Mouse (Mus musculus) intestine, postnatal 0 days (tissue): ENCODE data around the gene Inha. TPM values are rescaled to one million over a fixed set of nuclear protein-coding genes. Genes with fewer than 3 reads are reported as not detected.
A peak's percentile ranks its signal among the peaks of the same experiment; 100 is the strongest.

Experiments
- ATAC-seq: fragments of 200-750 bp; cut with Nextera tagmentation; 2 replicates; pipeline ENCODE4 v1.8.0; 2017; ENCODE audit warnings: mild to moderate bottlenecking, moderate TSS enrichment, moderate library complexity
- H3K27ac ChIP-seq: fragments of 300-500 bp; sonication (generic); 2 replicates; pipeline ENCODE4 v1.5.1; 2014; ENCODE audit warnings: mild to moderate bottlenecking, low read depth, low read length, moderate library complexity
- H3K27me3 ChIP-seq: fragments of 300-500 bp; sonication (generic); replicated peaks from 2 replicates; pipeline ENCODE4 v1.6.1; 2014; ENCODE audit warnings: low read length, mixed read lengths; ENCODE audit not compliant: control insufficient read depth, insufficient read depth
- H3K36me3 ChIP-seq: fragments of 300-500 bp; sonication (generic); 2 replicates; pipeline ENCODE4 v1.6.1; 2014; ENCODE audit warnings: mild to moderate bottlenecking, moderate library complexity; ENCODE audit not compliant: control insufficient read depth, insufficient read depth
- H3K4me1 ChIP-seq: fragments of 300-500 bp; sonication (generic); replicated peaks from 2 replicates; pipeline ENCODE4 v1.6.1; 2014; ENCODE audit warnings: antibody characterized with exemption, low read length, mixed read lengths; ENCODE audit not compliant: control insufficient read depth, insufficient read depth
- H3K4me2 ChIP-seq: fragments of 300-500 bp; sonication (generic); replicated peaks from 2 replicates; pipeline ENCODE4 v1.6.1; 2014; ENCODE audit warnings: low read depth, mild to moderate bottlenecking, moderate library complexity
- H3K4me3 ChIP-seq: fragments of 300-500 bp; sonication (generic); 2 replicates; pipeline ENCODE4 v1.5.1; 2014; ENCODE audit warnings: low read depth, low read length
- H3K9ac ChIP-seq: fragments of 300-500 bp; sonication (generic); 2 replicates; pipeline ENCODE4 v1.6.1; 2014; ENCODE audit warnings: mild to moderate bottlenecking, low read depth, low read length
- H3K9me3 ChIP-seq: fragments of 300-500 bp; sonication (generic); 2 replicates; pipeline ENCODE4 v1.6.1; 2016; ENCODE audit warnings: mixed run types; ENCODE audit not compliant: control insufficient read depth
- CTCF ChIP-seq: sonication (generic); IDR thresholded peaks from 2 replicates; pipeline ENCODE4 v1.5.1; 2016; ENCODE audit warnings: low read depth, mild to moderate bottlenecking, control low read depth, antibody characterized with exemption, moderate library complexity
- WGBS: fragments of 180-500 bp; shearing (Covaris S2); extraction: QIAGEN DNeasy Blood & Tissue Kit; methylation state at CpG from one replicate; pipeline ENCODE4 v1.1.7; 2014; 5-methylcytosine and 5-hydroxymethylcytosine counted together
- polyA plus RNA-seq: library from polyadenylated mRNA; unstranded; fragments of >200 nt; fragmentation: Nextera tagmentation; extraction: Ambion mirVana; gene quantifications from 2 replicates; pipeline ENCODE4 v1.2.1, GENCODE M21; 2015

Gene Inha
- polyA plus RNA-seq, 1 experiment from 2014 or later: 3.2 TPM

- no peaks in the 10 kb centered on the region for H3K27me3 ChIP-seq
- H3K4me3 ChIP-seq: no peak overlapping the region
- no peak overlapping the region for H3K9ac ChIP-seq
- TF ChIP-seq CTCF: no peak
- no peak overlapping the region for H3K27ac ChIP-seq
- WGBS: 85% methylated on average over 6 of the region's 6 CpGs
- peaks cover 2% of the 10 kb centered on the region; the same call in 1 of the 2 replicates for H3K4me1 ChIP-seq
- H3K4me2 ChIP-seq: no peak overlapping the region
- no peaks in the 10 kb centered on the region for H3K36me3 ChIP-seq
- H3K9me3 ChIP-seq: no peaks in the 10 kb centered on the region
- ATAC-seq: no peak
Measured at GRCm38 (mm10) chr1:75544351-75544750, 37.5 kb downstream of the Inha start.

DNA sequence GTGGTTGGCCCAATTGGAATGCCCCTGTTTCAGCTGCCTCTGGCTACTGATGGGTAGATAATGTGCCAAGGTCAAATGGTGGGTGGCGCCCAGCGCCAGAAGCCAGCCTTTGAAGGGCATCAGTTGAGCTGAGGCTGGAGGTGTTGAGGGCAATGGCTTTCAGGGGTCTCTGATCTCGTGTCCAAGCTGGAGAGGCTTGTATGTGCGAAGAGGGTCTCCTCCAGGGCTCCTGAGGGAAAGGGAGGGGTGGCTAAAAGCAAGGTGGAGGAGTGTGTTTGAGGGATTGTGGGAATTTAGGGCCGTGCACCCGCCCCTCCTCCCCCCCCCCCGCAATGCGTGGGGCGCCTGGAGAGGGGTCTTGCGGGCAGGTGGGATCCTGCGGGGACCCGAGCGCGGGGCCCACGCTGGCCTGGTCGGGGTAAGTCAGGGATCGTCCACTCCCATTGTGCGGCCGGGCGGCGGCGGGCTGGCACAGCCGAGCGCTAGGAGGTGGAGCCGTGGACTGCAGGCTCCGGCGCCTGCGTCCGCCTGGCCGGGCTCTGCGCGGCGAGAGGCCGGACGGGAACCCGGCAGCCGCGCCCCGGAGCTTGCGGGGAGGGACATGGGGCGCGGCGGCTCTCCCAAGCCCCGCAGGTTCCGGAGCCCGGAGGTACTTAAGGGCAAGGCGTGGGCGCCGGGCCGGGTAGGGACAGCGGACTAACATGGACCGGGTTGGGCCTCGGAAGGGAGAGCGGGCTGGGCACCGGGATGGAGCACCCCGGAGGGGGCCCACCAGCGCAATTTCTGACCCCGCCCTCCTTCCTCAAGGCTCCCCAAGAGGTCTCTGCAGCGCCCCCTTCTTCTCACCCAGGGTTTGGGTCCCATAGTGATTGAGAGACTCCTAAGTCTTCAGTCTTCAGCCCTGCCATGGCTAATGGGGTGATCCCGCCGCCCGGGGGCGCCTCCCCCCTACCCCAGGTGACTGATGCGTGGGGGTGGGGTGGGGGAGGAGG lies 39.4 kb downstream of the Inha start, which contains the start of gene Slc4a3:
TSS of gene Slc4a3 (plus strand) at position 302 of the 992 bp plus-strand sequence.
- peak; percentile 67 for ATAC-seq
- peak within 1 kb of the TSS; percentile 93 for H3K4me2 ChIP-seq
- H3K9ac ChIP-seq: peak within 1 kb of the TSS; percentile 60
- 0 out of 2 replicates have a peak, but pooled peaks cover 2% of the 10 kb centered on the region for H3K4me1 ChIP-seq
- no peaks in the 10 kb centered on the region for H3K27me3 ChIP-seq
- TF ChIP-seq CTCF: peak; percentile 42; the same call in 1 of the 2 replicates
- 1% methylated on average over 43 of the region's 64 CpGs for WGBS
- H3K36me3 ChIP-seq: 0 out of 2 replicates have a peak, but pooled peaks cover 5% of the 10 kb centered on the region
- H3K27ac ChIP-seq: no peak within 1 kb of the TSS; the same call in 1 of the 2 replicates
- peak within 1 kb of the TSS; percentile 59 for H3K4me3 ChIP-seq
- H3K9me3 ChIP-seq: no peaks in the 10 kb centered on the region

DNA sequence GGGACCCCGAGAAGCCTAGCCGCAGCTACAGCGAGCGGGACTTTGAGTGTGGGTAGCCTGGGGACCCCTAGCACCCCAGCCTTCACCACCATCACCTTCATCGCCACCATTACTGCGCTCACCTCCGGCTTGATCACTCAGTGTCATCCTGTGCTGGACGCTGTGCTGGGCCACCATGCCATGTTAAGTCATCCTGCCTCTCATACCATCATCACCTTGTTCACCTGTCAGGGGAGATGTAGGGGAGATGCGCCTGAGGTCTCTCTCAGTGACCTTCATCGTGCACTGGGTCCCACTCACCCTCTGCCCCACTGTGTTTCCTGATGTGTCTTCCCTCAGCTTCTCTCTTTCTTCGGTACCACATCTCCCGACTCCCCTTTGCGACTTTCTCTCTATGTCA lies 40.5 kb downstream of the Inha start:
- no peak for TF ChIP-seq CTCF
- Histone ChIP-seq H3K36me3 (peaks cover 5% of the 10 kb centered on the region; the same call in 1 of the 2 replicates), H3K27me3 (no peaks in the 10 kb centered on the region), H3K9me3 (no peaks in the 10 kb centered on the region), H3K4me2 (peak overlapping the region; percentile 93; the same call in 1 of the 2 replicates), H3K9ac (no peak overlapping the region), H3K27ac (no peak overlapping the region), H3K4me1 (0 out of 2 replicates have a peak, but pooled peaks cover 2% of the 10 kb centered on the region), H3K4me3 (no peak overlapping the region)
- no peak for ATAC-seq
- WGBS: 96% methylated on average over 13 of the region's 13 CpGs

DNA sequence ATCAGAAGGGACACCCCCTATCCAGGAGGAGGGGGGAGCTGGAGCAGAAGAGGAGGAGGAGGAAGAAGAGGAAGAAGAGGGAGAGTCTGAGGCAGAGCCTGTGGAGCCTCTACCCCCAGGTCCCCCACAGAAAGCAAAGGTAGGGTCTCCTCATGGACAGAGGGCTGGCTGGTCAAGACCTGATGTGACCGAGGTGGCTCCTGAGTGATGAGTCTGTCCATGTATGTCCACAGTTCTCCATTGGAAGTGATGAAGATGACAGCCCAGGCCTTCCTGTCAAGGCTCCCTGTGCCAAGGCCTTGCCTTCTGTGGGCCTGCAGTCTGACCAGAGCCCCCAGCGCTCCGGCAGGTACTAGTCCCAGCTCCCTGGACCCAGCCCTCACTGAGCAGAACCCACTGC lies 41.2 kb downstream of the Inha start:
- ATAC-seq: no peak
- Histone ChIP-seq H3K9me3 (no peaks in the 10 kb centered on the region), H3K9ac (no peak overlapping the region), H3K4me3 (no peak overlapping the region), H3K27ac (no peak overlapping the region), H3K36me3 (peaks cover 5% of the 10 kb centered on the region; the same call in 1 of the 2 replicates), H3K4me1 (0 out of 2 replicates have a peak, but pooled peaks cover 2% of the 10 kb centered on the region), H3K4me2 (no peak overlapping the region), H3K27me3 (no peaks in the 10 kb centered on the region)
- WGBS: 92% methylated on average over 3 of the region's 3 CpGs
- no peak for TF ChIP-seq CTCF

- 85% methylated on average over 17 of the region's 17 CpGs for WGBS
- TF ChIP-seq CTCF: no peak
- H3K27ac ChIP-seq: no peak overlapping the region
- no peaks in the 10 kb centered on the region for H3K9me3 ChIP-seq
- H3K4me3 ChIP-seq: no peak overlapping the region
- H3K9ac ChIP-seq: no peak overlapping the region
- peaks cover 5% of the 10 kb centered on the region; the same call in 1 of the 2 replicates for H3K36me3 ChIP-seq
- H3K4me2 ChIP-seq: no peak overlapping the region
- ATAC-seq: no peak
- H3K4me1 ChIP-seq: 0 out of 2 replicates have a peak, but pooled peaks cover 2% of the 10 kb centered on the region
- H3K27me3 ChIP-seq: no peaks in the 10 kb centered on the region
Measured at GRCm38 (mm10) chr1:75548871-75549270, 42.0 kb downstream of the Inha start.
